Mouse (Mus musculus) left cerebral cortex, postnatal 4 days (tissue): ENCODE data around the gene Zfp143. TPM values are rescaled to one million over a fixed set of nuclear protein-coding genes. Genes with fewer than 3 reads are reported as not detected.
A peak's percentile ranks its signal among the peaks of the same experiment; 100 is the strongest.
"Not testable (repeated sequence)": the region's sequence is repeated elsewhere in the genome, so short reads cannot be mapped to it uniquely, and the experiment has no call there.

Experiments
- DNase-seq: peaks from one replicate; pipeline ENCODE4 v3.0.0-alpha.2; 2022
- intact Hi-C: fragments of 180-260 bp; cut with DNase I; formaldehyde crosslinking; loops from one replicate; pipeline ENCODE4 v1.15.1; 2025
- total RNA-seq, 2 experiments: library from RNA; stranded (reverse); gene quantifications; 2 replicates each; pipeline ENCODE4 v1.2.3; 2021

Zfp143 gene
- total RNA-seq, result 1 to 10 TPM; 9.7 to 9.9 TPM

- intact Hi-C loops, result no loop called here
Observed at GRCm38 (mm10) chr7:110061199-110061751, at the start of gene Zfp143. Zfp143 (plus strand) TSS chr7:110061217.

GRCm38 (mm10) chr7:110011417-110011816 lies 49.6 kb upstream of the Zfp143 start:
- no peak for DNase-seq
- intact Hi-C loops, result no loop called here

More at GRCm38 (mm10) chr7:110061199-110061751, at the start of gene Zfp143:
- DNase-seq, result peak; percentile 100

- DNase-seq, result no peak
- intact Hi-C loops, result no loop called here
Observed at GRCm38 (mm10) chr7:110014272-110014671, 46.7 kb upstream of the Zfp143 start.

DNA sequence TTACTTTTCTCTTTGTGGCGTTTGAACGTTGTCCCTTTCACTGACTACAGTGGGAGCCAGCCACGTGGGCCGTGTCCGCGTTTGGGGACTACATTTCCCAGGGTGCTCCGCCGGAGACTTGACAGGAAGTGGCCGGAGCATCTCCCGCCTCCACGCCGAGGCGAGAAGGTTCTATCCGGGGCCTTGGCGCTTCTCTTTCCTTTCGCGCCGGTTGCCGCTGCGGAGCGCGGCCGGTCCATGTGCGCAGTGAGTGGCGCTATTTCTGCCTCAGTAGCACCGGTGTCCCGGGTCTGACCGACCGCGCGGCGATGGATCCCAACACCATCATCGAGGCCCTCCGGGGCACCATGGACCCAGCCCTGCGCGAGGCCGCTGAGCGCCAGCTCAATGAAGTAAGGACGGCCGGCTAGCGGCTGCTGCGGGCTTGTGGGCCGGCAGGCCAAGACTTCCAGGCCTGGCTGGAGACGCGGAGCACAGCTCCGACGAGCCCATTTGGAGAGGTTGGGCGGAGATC lies 42.8 kb upstream of the Zfp143 start, which contains the start of gene Ipo7:
Gene Ipo7, plus strand, starts transcription at position 158 of the 514 bp plus-strand sequence.
- peak; percentile 94 for DNase-seq
- intact Hi-C loops, result no loop called here

GRCm38 (mm10) chr7:110018631-110019482 lies 42.2 kb upstream of the Zfp143 start:
- peak; percentile 58 for DNase-seq

GRCm38 (mm10) chr7:110023553-110023952 lies 37.5 kb upstream of the Zfp143 start:
- no peak for DNase-seq
- intact Hi-C loops, result no loop called here

More at GRCm38 (mm10) chr7:110018631-110019482, 42.2 kb upstream of the Zfp143 start:
- intact Hi-C loops, result no loop called here

DNA sequence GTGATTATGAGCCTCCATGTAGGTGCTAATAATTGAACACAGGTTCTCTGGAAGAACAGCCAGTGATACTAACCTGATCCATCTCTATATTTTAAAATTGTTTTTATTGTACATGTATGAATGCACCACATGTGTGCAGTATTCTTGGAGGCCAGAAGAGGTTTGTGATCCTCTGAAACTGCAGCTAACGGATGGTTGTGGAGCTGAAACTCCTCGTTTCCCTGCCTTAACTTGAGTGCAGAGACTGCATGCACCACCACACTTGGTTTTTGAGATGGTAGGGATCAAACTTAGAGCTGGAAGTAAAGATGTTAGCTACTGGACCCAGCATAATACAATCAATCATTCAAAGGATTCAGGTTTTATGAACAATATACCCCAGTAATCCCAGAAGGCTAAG lies 34.4 kb upstream of the Zfp143 start:
- no peak for DNase-seq
- intact Hi-C loops, result no loop called here

DNA sequence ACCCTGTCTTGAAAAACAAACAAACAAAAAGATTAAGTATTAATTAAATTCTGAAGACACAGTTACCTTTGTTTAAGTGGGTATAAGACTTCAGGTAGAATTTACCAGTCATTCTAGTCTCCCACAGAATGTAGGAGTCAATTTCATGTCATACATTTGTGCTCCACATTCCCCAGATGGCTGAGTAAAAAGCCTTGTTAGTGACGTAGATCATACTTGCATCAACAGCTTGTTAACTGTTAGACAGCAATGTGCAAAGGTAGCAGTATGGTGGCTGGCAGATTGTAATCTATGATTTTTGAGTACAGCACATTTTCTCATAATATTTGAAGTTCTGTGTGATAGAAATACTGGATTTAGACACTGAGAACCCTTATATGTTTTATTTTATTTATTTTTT lies 32.2 kb upstream of the Zfp143 start:
- DNase-seq, result no peak
- intact Hi-C loops, result no loop called here

DNA sequence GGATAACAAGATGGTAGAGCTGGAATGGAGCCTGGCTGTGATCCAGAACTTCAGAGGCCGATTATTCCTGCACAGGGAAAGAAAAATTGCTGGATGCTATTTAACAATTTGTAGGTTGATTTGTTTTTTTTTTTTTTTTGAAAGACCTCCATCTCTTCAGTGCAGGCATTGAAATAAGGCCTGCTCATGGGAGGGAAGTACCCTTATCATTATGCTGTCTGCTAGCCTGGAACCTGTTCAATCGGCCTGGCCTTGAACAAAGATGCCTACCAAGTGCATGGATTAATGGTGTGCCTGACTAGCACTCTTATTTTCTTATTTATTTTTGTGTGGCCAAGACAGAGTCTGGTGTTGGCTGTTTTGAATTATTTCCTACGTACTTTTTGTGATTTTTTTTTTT lies 30.7 kb upstream of the Zfp143 start:
- no peak for DNase-seq
- intact Hi-C loops, result no loop called here

- not testable (repeated sequence) for DNase-seq
- intact Hi-C loops, result loop anchor here (10.0 kb wide), 2 partner anchors 153 to 313 kb away; no protein-coding TSS in a partner anchor
Observed at GRCm38 (mm10) chr7:110057723-110058122, 3.3 kb upstream of the Zfp143 start.

DNA sequence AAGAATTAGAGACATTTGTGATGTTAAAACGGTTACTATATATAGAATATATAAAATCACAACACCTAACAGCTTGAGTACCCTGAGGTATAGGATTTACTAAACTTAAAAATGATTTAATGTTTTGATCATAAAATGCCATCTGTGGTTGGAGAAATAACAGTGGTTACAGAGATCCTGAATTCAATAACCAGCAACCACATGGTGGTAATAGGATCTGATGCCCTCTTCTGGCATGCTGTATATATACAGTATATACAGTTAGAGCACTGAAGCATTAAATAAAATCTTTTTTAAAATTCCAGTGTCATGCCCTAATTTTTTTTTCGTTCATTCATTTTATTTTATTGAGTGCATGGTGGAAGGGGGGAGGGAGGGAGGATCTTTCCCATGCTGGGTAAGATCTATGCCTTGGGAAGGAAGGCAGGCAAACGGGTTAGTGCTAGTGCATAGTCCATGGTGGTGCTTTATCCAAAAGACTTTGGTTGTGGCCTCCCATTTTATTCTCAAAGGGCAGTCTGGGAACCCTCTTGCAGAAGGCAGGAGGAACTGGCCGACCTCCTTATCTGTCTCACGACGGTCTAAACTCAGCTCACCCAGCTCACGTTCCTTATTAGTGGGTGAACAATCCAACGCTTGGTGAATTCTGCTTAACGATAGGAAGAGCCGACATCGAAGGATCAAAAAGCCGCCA lies 1.8 kb upstream of the Zfp143 start:
- no peak for DNase-seq
- intact Hi-C loops, result loop anchor here (10.0 kb wide), 2 partner anchors 154 to 314 kb away; no protein-coding TSS in a partner anchor

- DNase-seq, result no peak
- intact Hi-C loops, result no loop called here
Observed at GRCm38 (mm10) chr7:110060106-110060668, 830 bp upstream of the Zfp143 start.

DNA sequence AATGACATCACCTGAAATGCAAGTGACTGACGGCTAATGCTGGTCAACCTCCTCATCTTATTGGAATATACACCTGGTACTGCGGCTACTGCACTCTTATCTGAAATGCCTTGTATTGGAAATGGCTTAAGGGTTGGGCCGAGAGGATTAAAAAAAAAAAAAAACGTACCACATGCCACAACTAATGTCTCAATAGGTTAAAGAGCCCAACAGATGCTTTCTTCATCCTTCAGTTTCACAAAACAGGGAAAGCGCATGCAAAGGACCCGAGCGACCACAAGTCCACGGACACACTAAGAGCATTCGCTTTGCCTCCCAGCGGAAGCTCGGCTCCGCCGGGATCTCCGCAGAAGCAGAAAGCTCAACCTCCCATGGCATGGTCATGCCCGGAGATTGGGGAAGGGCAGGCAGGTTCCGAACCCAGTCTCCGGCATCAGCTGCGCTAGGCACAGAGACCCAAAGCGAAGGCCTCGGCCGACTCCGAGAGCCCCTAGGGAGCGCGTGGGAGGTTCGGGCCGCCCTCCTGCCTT lies 283 bp upstream of the Zfp143 start:
- DNase-seq, result no peak
- intact Hi-C loops, result no loop called here

- DNase-seq, result peak; percentile 87
- intact Hi-C loops, result no loop called here
Observed at GRCm38 (mm10) chr7:110061752-110062273, 796 bp downstream of the Zfp143 start.

- intact Hi-C loops, result no loop called here
- no peak for DNase-seq
Observed at GRCm38 (mm10) chr7:110063731-110064130, 2.7 kb downstream of the Zfp143 start.

GRCm38 (mm10) chr7:110069070-110069469 lies 8.1 kb downstream of the Zfp143 start:
- intact Hi-C loops, result no loop called here
- no peak for DNase-seq

DNA sequence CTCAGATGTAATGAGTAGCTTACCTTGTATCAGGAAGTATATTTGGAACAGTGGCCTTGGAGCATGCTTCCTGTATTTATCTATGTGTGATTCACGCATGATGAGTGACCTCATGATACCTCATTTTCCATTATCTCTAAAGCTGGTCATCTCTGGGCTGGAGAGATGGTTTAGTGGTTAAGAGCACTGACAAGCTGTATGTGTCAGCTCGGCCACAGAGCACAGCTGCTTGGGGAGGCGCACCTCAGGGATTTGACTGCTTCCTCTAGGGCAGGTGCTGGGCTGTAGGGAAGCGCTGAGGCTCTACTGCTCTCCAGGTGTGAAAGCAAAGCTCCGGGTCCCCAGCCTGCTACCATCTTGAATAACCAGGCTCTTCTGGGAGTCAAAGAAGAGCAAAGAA lies 17.2 kb downstream of the Zfp143 start:
- DNase-seq, result no peak
- intact Hi-C loops, result no loop called here

DNA sequence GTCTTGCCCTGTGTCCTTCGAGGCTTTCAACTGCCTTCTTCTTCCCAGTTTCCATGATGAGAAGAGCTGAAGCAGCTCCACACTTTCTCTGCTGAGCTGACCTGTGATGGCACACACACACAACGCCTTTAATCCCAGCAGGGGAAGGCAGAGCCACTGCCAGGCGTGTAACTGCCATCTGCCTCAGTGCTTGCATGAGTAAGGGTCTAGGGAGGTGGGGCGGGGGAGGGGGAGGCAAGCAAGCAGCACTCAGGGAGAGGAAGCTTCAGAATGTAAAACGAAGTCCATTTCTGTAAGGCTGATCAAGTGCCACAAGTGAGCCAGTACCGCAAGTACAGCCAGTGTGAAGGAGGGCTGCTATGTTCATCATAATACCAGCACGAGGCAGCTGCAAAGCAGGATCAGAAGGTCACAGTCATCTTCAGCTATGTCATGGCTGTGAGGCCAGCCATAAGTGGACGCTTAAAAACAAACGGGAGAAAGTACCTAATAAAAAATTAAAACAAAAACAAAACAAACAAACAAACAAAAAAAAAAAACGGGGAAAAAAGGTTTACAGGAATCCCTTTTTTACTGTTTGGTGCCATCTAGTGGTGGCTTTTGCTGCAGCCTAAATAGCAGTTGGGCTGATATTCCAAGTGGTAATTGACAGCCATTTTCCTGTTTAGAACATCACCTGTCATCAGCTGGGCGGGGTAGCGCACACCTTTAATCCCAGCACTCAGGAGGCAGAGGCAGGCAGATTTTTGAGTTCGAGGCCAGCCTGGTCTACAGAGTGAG lies 22.6 kb downstream of the Zfp143 start:
- intact Hi-C loops, result no loop called here
- DNase-seq, result peak; percentile 62

GRCm38 (mm10) chr7:110085217-110085616 lies 24.2 kb downstream of the Zfp143 start:
- no peak for DNase-seq
- intact Hi-C loops, result no loop called here
